Mouse (Mus musculus) neural tube, postnatal 0 days (tissue): ENCODE measurements around the gene Pex7. TPM values are rescaled to one million over a fixed set of nuclear protein-coding genes. Genes with fewer than 3 reads are reported as not detected.

Source experiments
- polyA plus RNA-seq: library from polyadenylated mRNA; unstranded; fragments of >200 nt; fragmentation: Nextera tagmentation; extraction: Ambion mirVana; gene quantifications from 2 replicates; pipeline ENCODE4 v1.2.1, GENCODE M21; 2015

Gene Pex7
- polyA plus RNA-seq, result 43.8 and 48.3 TPM in 2 replicates

DNA sequence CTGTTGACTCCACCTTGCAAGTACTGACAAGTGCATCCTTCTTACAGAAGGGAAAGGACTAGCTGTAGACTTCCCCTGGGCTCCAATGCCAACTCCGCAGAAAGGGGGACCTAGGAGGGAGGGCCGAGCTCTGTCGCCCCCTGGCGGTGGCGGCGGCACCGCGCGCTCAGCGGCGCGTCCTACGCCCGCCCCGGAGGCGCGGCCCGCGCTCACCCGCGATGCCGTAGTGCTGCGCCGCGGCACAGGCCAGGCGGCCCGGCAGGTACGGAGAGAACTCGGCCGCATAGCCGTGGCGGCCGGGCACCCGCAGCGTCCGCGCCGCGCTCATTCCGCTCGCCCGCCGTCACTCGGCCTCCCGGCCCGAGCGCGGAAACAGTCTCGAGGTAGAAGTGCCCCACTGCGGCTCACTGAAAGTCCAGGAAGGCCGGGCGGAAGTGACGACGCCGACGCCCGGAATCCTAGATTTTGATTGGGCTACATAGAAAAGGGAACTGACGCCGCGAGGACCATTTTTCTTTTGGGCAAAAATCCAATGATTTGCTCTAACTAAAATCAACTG is at the start of gene Pex7:
Pex7 (minus strand) TSS at position 444 of the 559 bp plus-strand sequence.

DNA sequence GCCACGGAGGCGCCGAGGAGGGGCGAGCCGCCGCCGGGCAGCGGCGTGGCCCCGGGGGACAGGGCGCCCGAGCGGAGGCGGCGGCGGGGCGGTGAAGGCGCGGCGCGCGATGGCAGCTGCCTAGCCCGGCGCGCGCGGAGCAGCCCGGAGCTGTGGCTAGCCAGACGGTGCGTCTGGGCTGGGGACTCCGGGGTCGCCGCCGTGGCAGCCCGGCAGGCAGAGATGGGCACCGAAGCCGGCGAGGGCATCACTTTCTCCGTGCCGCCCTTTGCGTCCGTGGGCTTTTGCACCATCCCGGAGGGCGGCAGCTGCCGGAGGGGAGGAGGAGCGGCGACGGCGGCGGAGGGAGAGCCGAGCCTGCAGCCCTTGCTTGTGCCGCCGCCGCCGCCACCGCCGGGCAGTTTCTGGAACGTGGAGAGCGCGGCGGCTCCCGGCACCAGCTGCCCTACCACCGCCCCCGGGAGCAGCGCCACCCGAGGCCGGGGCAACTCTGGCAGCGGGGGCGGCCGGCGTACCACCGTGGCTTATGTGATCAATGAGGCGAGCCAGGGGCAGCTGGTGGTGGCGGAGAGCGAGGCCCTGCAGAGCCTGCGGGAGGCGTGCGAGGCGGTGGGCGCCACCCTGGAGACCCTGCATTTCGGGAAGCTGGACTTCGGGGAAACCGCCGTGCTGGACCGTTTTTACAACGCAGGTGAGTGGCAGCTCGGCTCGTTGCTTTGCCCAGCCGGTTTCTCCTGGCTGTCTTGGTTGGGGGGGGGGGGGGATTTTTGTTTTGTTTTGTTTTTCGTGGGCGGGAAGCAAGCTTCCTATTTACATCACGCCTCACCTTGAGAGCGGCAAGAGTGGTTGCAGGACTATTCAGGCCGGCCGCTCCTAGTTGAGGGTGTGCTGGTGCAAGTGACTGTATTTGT is 27.1 kb upstream of the Pex7 start, which contains the start of gene Map3k5:
Map3k5 (plus strand) TSS at position 89 of the 911 bp plus-strand sequence.

DNA sequence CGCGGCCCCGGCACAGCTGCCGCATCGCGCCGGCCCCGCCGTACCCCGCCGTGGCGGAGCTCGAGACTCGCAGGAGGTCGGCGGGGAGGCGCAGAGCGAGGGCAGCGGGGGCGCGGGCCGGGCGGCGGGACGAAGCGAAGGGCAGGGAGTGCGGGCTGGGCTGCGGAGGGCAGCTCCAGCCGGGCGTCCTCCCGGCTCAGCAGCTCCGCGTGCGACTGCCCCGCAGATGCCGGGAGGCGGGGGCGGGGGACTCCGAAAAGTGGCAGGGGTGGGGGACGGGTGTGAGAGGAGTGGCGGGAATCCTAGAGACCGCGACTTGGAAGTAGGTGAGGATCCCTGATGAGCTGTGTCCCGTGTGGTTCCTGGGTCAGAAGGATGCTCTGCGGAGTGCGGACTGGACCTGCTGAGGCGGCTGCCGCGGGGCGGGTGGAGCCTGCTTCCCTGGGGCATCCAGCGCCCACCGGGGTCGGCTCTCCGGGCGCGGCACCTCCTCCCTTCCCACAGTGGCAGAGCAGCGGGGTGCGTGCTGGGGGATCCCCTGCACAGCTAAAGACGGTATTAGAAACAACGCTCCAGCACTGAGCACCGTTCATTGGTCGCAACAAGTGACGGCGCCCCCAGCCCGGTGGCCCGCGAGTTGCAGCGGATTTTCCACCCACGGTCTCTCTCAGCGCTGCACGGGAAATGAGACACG is 56.3 kb downstream of the Pex7 start, which contains the start of gene Slc35d3:
Slc35d3 (minus strand) TSS at position 462 of the 694 bp plus-strand sequence.

Other genes starting within 250 kb of the Pex7 start
- gene Il20ra, start 195.1 kb downstream of the Pex7 start, polyA plus RNA-seq, result 2.0 and 2.1 TPM in 2 replicates
- gene Slc35d3, start 56.2 kb downstream of the Pex7 start, polyA plus RNA-seq, result 7.4 and 7.6 TPM in 2 replicates
- gene Map3k5, start 26.8 kb upstream of the Pex7 start, polyA plus RNA-seq, result 1.9 and 2.1 TPM in 2 replicates
- 7.7 and 8.1 TPM in 2 replicates for gene Map7, start 240.8 kb upstream of the Pex7 start, polyA plus RNA-seq